Mouse (Mus musculus) heart, adult 18-20 months (tissue): ENCODE results near the gene Gm9918. TPM values are rescaled to one million over a fixed set of nuclear protein-coding genes. Genes with fewer than 3 reads are reported as not detected.

Experiments
- DNase-seq, 2 experiments: peaks; one replicate each; pipeline ENCODE4 v3.0.0; 2021 to 2022; ENCODE audit warnings: mixed read lengths in 1 of 2
- total RNA-seq, 2 experiments: library from RNA; stranded (reverse); gene quantifications; 2 replicates each; pipeline ENCODE4 v1.2.3; 2021

Gm9918 gene
- total RNA-seq, 2 experiments from 2014 or later = not detected

DNA sequence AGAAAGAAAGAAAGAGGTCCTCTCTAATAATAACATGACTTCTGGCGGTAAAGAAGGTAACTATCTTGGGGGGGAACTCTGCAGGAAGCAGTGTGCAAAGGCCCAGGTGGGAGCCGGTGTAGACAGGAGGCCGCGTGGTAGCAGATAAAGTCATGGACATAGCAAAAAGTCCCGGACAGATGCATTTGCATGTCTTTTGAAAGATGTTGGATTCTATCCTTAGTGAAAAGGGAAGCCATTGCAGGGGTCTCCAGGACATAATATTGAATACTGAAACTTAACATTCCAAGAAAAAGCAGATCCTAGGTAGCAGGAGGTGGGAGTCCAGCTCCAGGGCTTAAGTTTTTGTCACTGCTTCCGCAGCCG lies 8.3 kb downstream of the Gm9918 start:
- DNase-seq = no peak

GRCm38 (mm10) chr15:102279092-102279782 lies 8.9 kb downstream of the Gm9918 start, which contains the start of gene Mfsd5:
Gene Mfsd5 (plus strand): TSS chr15:102279454.
- peak; percentile 89 to 92 for DNase-seq

- DNase-seq = no peak
Measured at GRCm38 (mm10) chr15:102279783-102280520, 9.6 kb downstream of the Gm9918 start.

- no peak for DNase-seq
Measured at GRCm38 (mm10) chr15:102280623-102281022, 10.3 kb downstream of the Gm9918 start.

GRCm38 (mm10) chr15:102282463-102283292 lies 12.3 kb downstream of the Gm9918 start:
- no peak for DNase-seq

DNA sequence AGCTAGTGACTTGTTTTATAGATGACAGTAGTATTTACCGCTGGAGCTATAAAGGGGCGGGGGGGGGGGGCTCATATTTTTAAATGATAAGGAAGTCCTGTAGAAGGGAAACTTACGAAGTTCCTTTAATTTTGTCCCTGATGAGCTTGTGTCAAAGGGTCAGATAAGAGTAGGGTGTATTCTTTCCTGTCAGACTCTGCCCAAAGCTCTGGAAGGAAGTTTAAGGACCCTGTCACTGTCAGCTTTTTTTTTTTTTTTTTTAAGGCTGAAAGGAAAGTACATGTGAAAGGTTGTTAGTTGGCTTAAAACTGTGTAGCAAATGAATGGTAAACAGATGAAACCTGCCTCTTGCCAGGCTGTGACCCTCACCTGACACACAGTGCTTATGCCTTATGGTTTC lies 13.3 kb downstream of the Gm9918 start:
- DNase-seq = no peak

DNA sequence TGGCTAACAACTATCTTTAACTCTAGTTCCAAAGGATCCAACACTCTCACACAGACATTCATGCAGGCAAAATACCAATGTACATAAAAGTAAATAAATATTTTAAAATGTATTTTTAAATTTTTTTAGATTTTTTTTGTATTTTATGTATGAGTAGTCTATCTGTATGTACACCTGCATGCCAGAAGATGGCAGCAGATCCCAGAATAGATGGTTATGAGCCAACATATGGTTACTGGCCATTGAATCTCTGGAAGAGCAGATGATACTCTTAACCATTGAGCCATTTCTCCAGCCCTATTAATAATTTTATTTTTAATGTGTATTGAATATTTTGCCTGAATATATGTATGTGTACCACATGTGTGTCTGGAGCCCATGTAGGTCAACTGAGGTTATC lies 17.0 kb downstream of the Gm9918 start:
- DNase-seq = peak; percentile 52 to 65

DNA sequence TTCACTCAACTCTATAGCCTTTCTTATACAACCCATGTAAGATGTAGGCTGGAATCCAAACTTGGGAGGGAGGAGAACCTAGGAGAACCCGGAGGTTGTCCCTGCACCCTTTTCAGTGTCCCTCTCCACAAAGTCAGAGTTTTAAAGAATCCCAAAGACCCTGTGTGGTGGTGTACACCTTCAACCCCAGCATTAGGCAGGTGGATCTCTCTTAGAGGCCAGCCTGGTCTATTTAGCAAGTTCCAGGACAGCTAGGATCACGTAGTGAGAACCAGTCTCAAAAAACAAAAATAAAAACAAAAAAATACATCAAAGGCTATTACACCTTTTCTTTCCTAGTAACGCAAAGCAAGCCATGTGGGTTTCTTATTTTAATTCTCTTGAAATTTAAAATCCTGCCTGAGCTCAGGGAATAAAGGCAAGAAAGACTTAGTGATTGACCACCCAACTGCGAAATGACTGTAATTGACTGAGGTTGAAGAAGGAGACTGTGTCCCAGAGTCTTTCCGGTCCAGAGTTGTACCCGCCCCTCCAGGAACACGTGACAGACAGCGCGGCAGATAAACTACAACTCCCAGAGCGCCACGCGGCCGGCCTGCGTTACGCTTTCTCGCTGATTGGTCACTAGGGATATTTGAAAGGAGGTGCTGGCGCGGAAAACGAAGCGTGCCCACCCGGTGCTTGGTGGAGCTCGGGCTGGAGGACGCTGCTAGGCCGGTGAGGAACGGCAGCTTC lies 25.4 kb downstream of the Gm9918 start, which contains the start of gene Espl1:
Espl1 (plus strand) TSS at position 634 of the 735 bp plus-strand sequence.
- peak; percentile 96 to 98 for DNase-seq

DNA sequence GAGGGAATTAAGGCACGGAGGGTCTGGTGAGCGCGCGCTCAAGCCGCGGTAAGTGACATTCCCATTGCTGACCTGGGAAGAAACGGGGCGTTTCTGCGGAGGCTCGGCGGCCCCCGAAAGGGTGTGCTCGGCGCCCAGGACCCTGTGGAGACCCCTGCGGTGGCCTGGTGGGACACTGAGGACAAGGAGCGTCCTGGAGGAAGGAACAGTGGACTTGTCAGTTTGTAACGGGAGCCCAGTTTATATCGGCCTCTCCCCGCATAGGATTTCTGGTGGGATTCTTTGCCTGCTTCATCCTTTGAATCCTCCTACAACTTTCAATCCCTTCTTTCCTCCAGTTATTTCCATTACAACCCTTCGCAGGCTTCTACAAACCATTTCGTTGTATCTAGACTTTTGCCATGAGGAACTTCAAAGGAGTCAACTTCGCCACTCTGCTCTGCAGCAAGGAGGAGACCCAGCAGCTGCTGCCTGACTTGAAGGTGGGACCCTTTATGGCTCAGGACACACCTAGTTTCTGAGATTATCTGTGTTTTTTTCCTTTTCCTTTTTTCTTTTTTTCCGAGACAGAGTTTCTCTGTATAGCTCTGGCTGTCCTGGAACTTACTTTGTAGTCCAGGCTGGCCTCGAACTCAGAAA lies 26.1 kb downstream of the Gm9918 start:
- no peak for DNase-seq

DNA sequence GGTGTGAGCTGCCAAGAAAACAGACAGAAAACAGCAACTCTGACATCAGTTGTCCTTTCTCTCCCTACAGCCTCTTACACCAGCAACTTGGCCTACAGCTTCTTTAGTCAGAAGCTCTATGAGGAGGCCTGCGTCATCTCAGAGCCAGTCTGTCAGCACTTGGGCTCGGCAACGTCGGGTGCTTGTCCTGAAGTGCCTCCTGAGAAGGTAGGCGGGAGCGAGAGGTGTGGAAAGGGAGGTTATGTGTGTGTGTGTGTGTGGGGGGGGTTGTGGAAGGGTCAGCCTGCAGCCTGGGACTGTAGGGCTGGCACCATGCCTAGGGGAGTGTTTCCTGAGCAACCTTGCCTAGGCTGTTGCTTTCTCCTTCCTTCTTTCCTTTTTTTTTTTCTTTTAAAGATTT lies 32.2 kb downstream of the Gm9918 start:
- peak in 1 of 2 experiments; percentile 27 for DNase-seq

GRCm38 (mm10) chr15:102308717-102309116 lies 38.4 kb downstream of the Gm9918 start:
- DNase-seq = no peak

DNA sequence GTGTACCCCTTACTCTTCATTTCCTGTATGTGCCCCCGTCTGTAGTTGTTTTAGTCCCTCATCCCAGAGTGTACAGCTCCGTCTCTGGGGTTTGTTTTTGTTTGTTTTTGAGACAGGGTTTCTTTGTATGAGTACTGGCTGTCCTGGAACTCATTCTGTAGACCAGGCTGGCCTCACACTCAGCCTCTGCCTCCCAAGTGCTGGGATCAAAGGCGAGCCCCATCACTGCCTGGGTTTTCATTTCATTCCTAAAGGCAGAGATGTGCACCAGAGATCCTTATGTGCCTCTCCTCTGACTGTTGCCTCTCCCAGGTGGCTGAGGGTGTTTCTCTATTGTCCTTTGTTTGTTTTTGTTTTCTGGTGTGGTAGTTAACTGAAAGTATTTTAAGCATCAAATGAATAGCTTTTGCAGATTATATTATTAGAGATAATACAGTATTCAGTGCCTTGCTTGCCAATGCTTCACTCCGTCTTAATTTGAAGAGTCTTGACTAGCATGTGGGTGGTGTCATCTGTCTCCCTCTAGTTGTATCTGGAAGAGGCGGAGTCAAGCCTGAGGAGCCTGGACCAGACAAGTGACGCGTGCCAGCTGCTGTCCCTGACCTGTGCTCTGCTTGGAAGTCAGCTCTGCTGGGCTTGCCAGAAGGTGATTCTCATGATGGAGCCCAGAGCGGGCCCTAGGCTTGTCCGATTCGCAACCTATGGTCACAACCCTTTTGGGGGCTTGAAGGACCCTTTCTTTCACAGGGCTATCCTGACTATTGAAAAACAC lies 39.9 kb downstream of the Gm9918 start:
- peak; percentile 80 to 87 for DNase-seq

- DNase-seq = no peak
Measured at GRCm38 (mm10) chr15:102311489-102311888, 41.1 kb downstream of the Gm9918 start.

- peak; percentile 47 to 61 for DNase-seq
Measured at GRCm38 (mm10) chr15:102315292-102315691, 44.9 kb downstream of the Gm9918 start.

DNA sequence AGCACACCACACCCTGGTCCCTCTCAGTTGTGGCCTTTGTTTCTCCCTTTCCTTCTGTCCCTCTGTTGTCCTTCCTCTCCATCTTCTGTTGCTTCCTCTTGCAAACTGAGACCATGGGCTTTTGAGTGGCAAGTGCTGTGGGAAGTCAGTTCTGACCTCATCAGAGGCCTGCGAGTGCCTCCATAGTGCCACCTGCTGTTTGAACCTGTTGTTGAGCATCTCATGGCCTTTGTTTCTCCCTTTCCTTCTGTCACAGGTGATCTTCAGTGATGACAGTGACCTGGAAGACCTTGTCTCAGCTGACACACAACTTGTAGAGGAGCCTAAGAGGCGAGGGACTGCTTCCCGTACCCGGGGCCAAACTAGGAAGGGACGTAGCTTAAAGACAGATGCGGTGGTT lies 45.9 kb downstream of the Gm9918 start:
- DNase-seq = peak; percentile 72 to 87

Other genes with a start within 250 kb of the Gm9918 start
- gene Krt18, start 242.4 kb upstream of the Gm9918 start, total RNA-seq = 1 to 10 TPM; 2.8 to 3.7 TPM
- 100 to 1,000 TPM; 151 to 167 TPM for gene Eif4b, start 196.8 kb upstream of the Gm9918 start, total RNA-seq
- 100 to 1,000 TPM; 109 to 123 TPM for gene Tns2, start 170.2 kb upstream of the Gm9918 start, total RNA-seq
- gene Spryd3, start 134.3 kb upstream of the Gm9918 start, total RNA-seq = 10 to 100 TPM; 14.4 to 15.3 TPM
- gene Igfbp6, start 126.2 kb upstream of the Gm9918 start, total RNA-seq = 10 to 100 TPM; 23.3 to 39.7 TPM
- not detected for gene Soat2, start 120.0 kb upstream of the Gm9918 start, total RNA-seq
- 10 to 100 TPM; 30.6 to 31.5 TPM for gene Zfp740, start 67.3 kb upstream of the Gm9918 start, total RNA-seq
- 10 to 100 TPM; 17.0 to 22.6 TPM for gene Csad, start 65.8 kb upstream of the Gm9918 start, total RNA-seq
- 1 to 10 TPM; 2.9 to 9.9 TPM for gene Itgb7, start 38.6 kb upstream of the Gm9918 start, total RNA-seq
- gene Rarg, start 13.0 kb upstream of the Gm9918 start, total RNA-seq = 10 to 100 TPM; 13.5 to 16.7 TPM
- 10 to 100 TPM; 18.4 to 18.9 TPM for gene Mfsd5, start 8.9 kb downstream of the Gm9918 start, total RNA-seq
- under 1 TPM; 0.54 to 0.92 TPM for gene Espl1, start 25.7 kb downstream of the Gm9918 start, total RNA-seq
- gene Pfdn5, start 55.6 kb downstream of the Gm9918 start, total RNA-seq = 100 to 1,000 TPM; 340 to 348 TPM
- gene Myg1, start 61.1 kb downstream of the Gm9918 start, total RNA-seq = 10 to 100 TPM; 25.0 to 26.0 TPM
- gene Aaas, start 80.2 kb downstream of the Gm9918 start, total RNA-seq = 10 to 100 TPM in 1 of 2 experiments, 1 to 10 TPM in 1; 9.8 to 12.1 TPM
- not detected for gene Sp7, start 96.6 kb downstream of the Gm9918 start, total RNA-seq
- 10 to 100 TPM; 31.9 to 39.6 TPM for gene Sp1, start 135.6 kb downstream of the Gm9918 start, total RNA-seq
- under 1 TPM; 0.39 to 0.97 TPM for gene Amhr2, start 174.8 kb downstream of the Gm9918 start, total RNA-seq
- gene Prr13, start 188.5 kb downstream of the Gm9918 start, total RNA-seq = 10 to 100 TPM; 20.3 to 24.4 TPM
- 100 to 1,000 TPM; 418 to 491 TPM for gene Pcbp2, start 200.0 kb downstream of the Gm9918 start, total RNA-seq
- not detected for gene Gm10337, start 233.2 kb downstream of the Gm9918 start, total RNA-seq
- 1 to 10 TPM; 1.8 to 2.3 TPM for gene Map3k12, start 246.5 kb downstream of the Gm9918 start, total RNA-seq
- gene Tarbp2, start 247.6 kb downstream of the Gm9918 start, total RNA-seq = 10 to 100 TPM; 40.1 to 43.0 TPM